Mouse (Mus musculus): ENCODE data around the gene Mitf. TPM values are rescaled to one million over a fixed set of nuclear protein-coding genes. Genes with fewer than 3 reads are reported as not detected.

Mitf gene
- total RNA-seq, 2 experiments from 2014 or later: 5.7 to 6.0 TPM

DNA sequence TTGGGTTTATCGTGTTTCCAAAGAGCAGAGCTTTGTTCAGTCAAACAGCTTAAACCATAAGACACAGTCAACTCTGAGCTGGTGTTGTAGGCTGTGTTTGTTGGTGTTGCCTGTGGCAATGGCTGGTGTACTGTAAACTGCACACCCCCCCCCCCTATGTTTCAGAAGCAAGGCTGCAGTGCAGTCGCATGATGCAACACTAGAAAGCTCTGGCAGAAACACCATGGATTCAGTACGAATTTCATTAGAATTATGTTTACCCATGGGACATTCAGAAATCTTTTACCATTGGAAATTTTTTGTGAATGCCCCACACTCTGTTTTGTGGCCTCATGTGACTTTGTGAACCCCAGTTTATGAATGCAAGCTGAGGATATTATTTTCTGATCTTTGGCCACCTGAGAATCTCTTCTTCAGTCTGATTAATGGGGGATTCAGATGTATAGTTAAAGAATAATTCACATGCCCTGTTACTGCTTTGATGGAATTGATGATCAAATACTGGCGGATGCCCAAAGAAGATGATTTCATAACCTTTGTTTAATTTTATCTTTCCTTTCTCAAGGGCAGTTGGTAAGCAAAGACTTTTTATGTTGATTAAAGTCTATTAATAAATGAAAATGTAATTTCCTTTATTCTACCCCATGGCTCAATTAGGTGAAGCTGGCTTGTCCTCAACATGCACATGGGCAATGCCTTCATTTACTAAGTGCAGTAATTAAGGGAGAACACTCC, 64.6 kb downstream of the Mitf start:
- DNase-seq: no peak
- intact Hi-C loops (cut with DNase I; ENCODE audit: low total_unique reads): no loop called here

DNA sequence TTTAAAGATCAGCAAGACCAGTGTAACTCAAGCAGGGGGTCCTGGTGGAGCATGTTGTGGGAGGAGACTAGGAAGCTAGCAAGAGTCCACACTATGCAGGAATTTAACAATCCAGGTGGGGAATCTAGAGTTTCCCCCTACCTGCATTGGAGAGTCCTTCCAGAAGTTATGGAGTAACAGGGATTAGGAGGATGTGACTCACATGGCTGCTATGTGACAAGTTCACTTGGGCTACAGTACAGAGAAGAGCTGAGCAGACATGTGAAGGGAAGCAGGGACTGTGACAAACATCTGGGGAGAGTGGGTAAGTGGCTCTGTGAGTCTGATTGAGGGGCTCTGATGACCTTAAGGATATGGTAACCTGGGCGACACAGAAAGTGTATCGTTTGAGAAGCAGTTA, 66.2 kb downstream of the Mitf start:
- DNase-seq: no peak
- intact Hi-C loops (cut with DNase I; ENCODE audit: low total_unique reads): no loop called here

DNA sequence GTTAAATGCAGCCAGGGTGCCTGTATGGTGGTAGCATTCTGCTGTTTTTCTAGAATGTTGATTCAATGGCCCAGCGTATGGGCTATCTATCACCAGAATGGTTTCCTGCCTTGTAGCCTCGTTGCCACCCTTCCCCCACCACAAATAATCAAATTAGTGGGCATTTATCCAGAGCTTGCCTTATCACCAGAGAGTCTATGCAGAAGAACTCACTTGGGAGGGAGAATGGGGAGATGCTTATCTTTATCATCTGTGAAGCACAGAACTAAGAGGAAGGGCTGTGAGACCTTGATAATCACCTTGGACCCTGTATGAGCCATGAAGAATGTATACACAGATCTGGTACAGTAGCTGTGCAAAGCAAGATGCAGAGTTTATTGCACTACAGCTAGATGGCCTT, 70.1 kb downstream of the Mitf start:
- DNase-seq: no peak
- intact Hi-C loops (cut with DNase I; ENCODE audit: low total_unique reads): no loop called here

DNA sequence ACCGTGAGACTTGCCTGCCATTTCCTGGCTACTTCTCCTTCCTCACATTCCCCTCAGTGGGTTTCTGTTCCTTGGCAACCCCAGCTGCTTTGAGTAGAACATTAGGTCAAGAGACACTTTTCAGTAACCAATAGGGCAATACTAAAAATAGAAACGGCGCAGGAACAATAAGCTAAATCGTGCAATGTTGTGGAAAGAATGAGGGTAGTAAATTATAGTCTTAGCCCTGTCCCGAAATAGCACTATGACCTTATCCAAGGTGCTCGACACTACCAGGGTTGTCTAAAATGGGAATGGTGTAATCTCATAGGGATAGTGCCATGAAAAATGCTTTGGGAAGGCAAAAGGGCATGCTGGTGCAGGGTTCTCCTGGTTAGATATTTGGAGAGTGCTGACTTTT, 70.6 kb downstream of the Mitf start:
- intact Hi-C loops (cut with DNase I; ENCODE audit: low total_unique reads): no loop called here
- DNase-seq: no peak

DNA sequence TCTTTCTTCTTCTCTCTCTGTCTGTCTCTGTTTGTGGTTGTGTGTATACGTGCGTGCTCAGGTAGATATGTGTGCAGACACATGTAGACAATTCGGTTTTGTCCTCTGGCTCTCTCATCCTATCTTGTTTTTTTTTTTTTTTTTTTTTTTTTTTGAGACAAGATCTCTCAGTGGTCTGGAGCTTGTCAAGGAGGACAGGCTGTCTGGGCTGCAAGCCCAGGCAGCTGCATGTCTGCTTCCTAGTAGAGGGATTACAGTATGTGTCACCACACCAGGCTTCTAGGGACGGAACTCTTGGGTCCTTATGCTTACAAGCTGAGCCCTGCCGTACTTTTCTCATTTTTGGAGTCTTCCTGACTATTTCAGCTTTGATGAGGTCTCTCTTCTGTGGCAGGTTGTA, 73.5 kb downstream of the Mitf start:
- peak; percentile 25 for DNase-seq
- intact Hi-C loops (cut with DNase I; ENCODE audit: low total_unique reads): no loop called here

DNA sequence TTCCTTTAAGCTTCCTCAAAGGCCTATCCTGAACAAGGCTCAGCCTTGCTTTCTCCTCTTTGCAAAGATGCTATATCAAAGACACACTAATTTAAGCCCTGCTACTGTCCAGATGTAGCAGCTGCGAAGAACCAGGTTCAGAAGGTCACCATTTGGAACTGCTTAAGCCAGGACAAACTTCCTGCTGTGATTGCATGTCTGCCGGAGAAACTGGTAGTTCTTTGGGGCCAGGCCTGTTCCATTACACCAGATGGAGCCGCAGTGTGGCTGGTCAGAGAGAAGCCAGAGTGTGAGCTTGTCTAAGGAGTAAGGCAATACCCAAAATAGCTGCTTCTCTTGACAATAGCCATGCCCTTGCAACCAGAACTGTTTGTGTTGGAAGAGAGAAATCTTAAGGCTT, 75.1 kb downstream of the Mitf start:
- DNase-seq: peak; percentile 13
- intact Hi-C loops (cut with DNase I; ENCODE audit: low total_unique reads): no loop called here

DNA sequence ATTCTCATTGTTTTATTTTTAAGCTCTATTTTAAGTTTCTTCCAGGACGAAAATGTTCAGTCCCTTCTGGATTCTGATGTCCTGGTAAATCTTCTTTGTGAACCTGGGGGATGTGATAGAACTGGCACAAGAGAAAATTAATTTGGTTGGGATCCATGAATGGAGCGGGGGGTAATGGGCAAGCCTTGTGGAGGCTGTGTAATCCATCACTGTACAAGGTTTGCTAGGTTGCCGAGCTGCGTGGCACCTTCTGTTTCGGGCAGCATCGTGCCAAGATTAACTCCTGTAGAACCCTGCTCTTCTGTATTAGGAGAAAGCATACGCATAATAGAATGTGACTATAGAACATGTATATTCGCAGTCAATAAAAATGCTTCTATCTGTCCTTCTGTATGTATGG, 76.1 kb downstream of the Mitf start:
- no peak for DNase-seq

DNA sequence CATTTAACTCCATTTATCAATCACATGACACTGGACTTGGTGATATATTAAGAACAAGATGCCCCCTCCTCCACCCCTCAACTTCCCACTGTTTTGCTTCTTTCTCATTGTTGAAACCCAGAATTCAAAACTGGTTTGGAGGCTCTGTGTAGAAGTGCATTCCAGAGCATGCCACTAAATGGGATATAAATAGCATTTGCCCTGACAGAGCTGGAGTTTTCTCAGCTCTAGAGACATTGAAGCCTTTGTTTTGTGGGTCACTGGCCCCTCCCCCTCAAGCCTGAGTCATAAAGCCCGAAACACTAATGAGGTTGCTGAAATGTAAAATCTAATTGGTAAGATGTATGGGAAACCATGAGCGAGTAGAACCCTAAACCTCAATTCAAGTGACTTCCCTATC, 76.6 kb downstream of the Mitf start:
- DNase-seq: no peak
- intact Hi-C loops (cut with DNase I; ENCODE audit: low total_unique reads): no loop called here

More for the DNA sequence above, 76.1 kb downstream of the Mitf start:
- intact Hi-C loops (cut with DNase I; ENCODE audit: low total_unique reads): no loop called here

DNA sequence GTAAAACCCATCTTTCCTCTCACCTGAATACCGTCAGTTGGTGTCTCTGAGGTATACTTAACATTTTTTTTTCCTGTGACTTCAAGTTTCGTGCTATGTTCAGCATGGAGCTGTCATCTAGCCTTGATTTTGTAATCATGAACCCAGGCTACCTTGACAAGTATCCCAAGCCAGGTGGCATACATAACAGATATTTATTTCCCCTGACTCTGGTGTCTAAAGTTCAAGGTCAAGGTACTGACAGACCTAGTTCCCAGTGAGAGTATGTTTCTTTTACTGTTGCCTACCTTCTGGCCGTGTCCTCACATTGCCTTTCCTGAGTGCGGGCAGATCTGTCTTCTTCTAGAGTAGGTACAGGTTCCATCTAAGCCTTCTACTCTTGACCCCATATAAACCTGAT, 78.1 kb downstream of the Mitf start:
- intact Hi-C loops (cut with DNase I; ENCODE audit: low total_unique reads): no loop called here
- DNase-seq: no peak

DNA sequence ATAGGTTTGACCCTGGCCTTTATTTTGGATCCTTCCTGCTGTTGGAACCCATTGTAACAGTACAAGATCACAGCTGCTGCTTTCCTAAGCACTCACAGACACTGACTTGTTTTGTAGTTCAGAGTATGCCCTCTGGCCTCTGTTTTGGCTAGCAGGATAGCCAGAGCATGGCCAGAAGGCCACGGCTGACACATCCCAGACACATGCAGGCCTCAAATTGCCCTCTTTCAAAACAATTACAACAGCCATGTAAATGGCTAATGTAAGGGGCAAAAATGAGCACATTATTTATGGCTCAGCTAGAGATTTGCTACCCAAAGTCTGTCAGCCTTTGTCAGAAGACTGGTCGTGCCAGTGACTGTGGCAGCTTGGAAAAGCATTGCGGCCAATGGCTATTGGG, 78.8 kb downstream of the Mitf start:
- intact Hi-C loops (cut with DNase I; ENCODE audit: low total_unique reads): no loop called here

DNA sequence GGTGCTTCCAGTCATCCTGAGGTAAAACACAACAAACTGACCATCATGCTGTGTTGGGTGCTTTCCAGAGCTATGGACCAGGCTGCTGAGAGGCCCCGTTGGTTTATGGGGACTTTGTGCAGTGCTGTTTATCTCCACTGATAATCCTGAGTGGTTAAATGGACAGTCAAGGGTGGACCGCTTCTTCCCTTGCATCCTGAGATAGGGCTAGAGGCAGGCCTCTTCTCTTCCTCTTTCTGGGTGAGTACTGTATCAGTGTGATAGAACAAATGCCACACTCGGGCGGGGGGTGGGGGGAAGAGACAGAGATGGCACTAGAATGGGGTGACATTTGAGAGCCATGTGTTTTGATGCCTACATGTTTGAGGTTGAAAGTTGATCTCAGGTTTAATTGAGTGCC, 81.0 kb downstream of the Mitf start:
- DNase-seq: no peak
- intact Hi-C loops (cut with DNase I; ENCODE audit: low total_unique reads): no loop called here

More for the DNA sequence above, 78.8 kb downstream of the Mitf start:
- no peak for DNase-seq

DNA sequence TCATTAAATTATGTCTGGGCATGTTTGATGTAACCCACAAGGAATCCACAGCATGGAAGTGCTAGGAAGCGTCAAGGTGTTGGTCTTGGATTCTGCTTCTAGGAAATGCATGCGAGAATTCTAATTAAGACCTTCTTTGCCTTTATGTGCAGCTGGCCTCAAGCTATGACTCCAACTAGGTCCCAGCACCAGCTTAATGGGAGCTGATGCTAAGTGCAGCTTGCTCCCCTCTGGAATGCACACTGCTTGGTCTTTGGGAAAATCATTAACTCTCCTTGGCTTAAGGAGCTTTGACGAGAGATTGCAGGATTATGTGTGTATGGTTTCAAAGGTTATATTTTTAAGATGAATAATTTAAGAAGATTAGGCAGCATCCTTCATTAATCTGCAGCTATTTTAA, 81.7 kb downstream of the Mitf start:
- DNase-seq: no peak
- intact Hi-C loops (cut with DNase I; ENCODE audit: low total_unique reads): no loop called here

DNA sequence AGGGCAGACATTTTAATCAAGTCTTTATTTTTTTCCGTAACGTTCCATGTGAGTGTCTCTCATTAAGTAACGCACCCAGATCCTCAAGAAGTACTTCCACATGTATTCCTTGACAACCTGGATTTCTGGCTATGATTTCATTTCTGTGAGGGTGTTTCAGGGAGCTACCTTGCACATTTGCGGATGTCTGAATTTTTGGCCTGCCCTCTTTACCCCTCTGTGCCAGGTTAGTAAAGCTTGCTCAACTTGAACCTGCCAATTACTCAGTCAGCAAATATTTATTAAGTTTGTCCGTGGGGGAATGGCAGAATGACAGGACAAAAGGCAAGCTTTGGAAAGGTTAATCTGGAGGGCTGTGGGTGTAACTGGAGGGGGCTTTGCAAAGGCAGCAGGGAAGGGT, 86.7 kb downstream of the Mitf start:
- no peak for DNase-seq
- intact Hi-C loops (cut with DNase I; ENCODE audit: low total_unique reads): no loop called here

DNA sequence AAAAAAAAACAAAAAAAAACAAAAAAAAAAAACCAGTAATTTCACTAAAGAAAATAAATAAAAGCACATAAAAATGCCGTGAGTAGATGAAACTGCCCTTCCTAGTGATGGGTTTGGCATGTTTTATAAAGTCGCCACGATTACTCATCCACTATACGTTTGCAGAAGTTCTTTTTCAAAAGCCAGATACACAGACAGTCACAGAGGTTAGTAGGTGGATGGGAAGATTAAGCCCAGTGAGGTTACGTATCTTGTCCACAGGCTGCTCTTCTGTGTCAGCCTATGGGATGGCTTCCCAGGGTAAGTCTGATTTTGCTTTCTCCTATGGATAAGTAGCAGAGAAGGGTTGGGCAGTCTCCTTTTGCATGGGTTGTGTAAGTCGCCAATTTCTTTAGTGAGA, 90.3 kb downstream of the Mitf start:
- no peak for DNase-seq
- intact Hi-C loops (cut with DNase I; ENCODE audit: low total_unique reads): no loop called here

DNA sequence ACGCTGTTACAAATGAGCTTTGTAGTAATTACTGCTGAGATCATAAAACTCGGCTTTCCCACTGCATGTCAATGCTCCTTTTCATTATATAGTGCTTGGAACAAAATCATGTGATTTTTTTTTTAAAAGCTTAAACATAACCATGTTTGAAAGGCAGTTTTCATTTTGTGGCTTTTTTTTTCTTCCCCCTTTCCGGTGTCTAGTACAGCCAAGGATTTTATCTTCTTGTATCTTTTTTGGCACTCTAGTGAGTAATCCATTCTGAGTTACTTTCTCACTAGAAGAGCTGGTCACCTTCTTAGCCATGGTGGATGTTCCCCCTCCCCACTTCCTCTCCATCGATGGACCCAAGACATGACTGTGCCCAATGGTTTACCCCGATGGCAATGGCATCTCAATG, 91.2 kb downstream of the Mitf start:
- DNase-seq: no peak
- intact Hi-C loops (cut with DNase I; ENCODE audit: low total_unique reads): no loop called here

DNA sequence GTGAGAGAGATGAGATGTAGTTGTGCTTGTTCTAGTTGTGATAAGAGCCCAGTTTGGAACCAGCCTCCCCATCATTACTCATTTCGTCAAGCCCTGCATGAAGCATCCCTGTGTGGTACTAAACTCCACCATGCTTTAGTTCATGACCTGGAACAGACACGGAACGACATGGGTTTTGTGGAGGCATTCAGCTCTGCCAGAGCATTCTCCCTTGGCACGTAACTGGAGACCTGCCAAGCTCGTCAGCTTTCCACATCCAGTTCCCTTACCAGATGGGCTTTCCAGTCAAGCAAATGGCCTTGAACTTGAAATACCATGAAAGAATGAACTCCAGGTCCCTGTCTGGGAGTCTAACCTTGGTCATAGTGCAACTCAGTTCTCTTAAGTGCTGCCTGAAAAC, 94.7 kb downstream of the Mitf start:
- intact Hi-C loops (cut with DNase I; ENCODE audit: low total_unique reads): no loop called here
- DNase-seq: no peak

DNA sequence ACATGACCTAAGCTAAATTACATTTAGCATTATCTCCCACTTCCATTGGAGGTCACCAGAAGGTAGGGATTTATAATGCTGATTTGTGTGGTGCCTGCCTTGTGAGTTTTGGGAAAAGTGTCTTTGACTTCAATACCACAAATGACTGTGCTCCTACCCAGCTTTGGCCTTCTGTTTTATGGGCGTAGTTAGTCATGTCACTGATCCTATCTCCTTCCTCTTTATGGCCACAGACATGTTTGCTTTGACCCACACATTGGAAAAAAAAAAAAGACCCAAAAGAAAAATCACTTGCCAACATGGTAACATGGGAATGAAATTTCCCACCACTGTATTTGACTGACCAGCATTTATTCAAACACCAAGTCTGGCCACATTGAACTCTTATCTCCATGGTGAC, 95.4 kb downstream of the Mitf start:
- intact Hi-C loops (cut with DNase I; ENCODE audit: low total_unique reads): no loop called here
- no peak for DNase-seq

DNA sequence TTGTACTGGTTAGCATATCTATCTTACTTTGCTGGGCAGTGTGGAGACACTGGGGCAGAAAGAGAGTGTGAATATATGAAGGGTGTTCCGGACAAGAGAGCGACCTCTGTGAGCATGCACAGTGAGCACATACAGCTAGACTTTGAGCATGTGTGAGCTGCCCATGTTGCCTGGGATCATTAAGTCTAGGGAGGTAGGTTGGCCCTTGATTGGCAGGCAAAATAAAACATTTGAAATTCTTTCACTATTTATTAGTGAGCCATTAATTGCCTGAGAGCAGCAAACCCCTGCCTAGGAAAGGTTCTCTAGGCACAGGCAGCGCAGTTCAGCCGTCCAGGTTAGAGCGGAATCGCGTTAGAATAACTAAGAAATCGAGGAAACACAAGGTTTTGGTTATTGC, 107.9 kb downstream of the Mitf start:
- intact Hi-C loops (cut with DNase I; ENCODE audit: low total_unique reads): no loop called here
- no peak for DNase-seq

DNA sequence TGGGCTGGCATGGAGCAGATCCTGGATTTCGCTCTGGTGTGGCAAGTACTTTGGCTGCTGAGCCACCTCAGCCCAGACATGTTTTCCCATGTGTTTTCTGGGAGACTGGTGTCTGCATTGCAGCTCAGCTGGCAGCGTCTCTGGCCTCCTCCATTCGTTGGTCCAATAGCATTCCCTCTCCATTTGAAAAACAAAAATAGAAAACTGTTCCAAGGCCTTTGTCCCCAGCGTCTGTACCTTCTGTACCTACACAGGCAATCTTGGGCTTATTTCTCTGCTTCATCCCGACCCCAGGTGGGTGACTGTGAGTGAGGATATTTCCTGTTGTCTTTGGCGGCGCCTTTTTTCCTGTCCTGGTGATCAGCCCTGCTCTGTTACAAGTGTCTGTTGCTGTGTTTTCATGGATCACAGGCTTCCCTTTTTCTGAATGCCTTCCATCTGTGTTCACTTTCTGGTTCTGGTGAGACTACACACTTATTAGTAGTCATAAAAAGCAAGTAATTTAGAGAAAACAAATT, 109.6 kb downstream of the Mitf start:
- no peak for DNase-seq
- intact Hi-C loops (cut with DNase I; ENCODE audit: low total_unique reads): no loop called here

DNA sequence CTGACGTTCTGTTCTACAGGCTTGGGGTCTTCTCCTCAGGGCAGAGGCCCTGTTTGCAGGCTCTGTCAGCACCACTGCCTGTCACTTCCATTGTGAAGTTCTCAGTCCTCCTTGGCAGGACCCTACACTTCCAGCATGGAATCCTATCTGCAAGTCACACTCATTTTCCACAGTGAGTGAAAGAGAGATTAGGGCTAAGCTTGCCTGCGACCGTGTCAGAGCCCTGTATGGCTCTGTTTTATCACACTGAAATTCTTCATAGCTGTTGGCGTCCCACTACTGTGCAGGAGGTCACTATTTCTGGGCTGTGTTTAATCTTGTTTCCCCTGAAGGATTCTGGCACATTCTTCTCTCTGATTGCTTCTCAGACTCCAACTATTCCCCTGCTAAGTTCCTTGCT, 111.2 kb downstream of the Mitf start:
- intact Hi-C loops (cut with DNase I; ENCODE audit: low total_unique reads): no loop called here

DNA sequence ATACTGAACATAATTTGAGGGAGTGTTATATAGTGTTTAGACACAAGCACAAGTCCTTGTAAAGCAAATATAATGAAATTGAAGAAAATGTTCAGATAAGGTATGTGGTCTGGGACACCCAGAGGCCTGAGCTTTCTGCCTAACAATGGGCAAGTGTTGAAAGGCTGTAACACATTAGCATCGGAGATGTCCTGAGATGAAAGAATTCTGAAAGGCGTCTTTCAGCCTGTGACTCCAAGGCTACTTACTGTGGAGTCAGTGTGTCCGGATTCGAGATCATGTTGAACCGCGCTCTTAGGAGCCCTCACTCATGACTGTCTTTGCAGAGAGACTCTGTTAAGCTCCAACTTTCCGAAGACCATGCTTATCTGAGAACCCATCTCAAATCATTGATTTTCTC, 111.6 kb downstream of the Mitf start:
- no peak for DNase-seq
- intact Hi-C loops (cut with DNase I; ENCODE audit: low total_unique reads): no loop called here

More for the DNA sequence above, 111.2 kb downstream of the Mitf start:
- DNase-seq: no peak

DNA sequence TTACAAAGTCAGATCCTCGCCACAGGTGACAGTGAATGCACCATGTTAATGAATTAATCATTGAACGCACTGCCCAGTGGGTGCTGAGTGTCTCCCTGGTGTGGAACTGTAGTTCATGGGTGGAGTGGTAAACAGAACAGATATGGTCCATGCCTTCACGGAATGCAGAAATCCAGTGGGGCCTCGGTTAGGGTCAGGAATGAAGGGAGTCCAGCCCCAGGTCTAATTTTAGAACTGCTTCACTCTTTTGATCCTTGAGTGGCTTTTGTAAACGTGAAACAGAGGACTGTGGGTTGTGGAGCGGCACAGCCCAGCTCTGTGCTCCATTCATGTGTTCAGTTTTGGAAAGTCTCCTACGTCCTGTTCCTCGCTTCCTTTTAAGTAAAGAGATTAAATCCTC, 112.4 kb downstream of the Mitf start:
- intact Hi-C loops (cut with DNase I; ENCODE audit: low total_unique reads): no loop called here
- DNase-seq: no peak

All from gastrocnemius, postnatal 14 days (tissue).